Mouse (Mus musculus) kidney, embryonic 15.5 days (tissue): ENCODE measurements around the gene Slc16a5. TPM values are rescaled to one million over a fixed set of nuclear protein-coding genes. Genes with fewer than 3 reads are reported as not detected.
"Not testable (repeated sequence)": the region's sequence is repeated elsewhere in the genome, so short reads cannot be mapped to it uniquely, and the experiment has no call there.

ENCODE experiments used
- ATAC-seq: fragments of 200-750 bp; cut with Nextera tagmentation; replicated peaks from 2 replicates; pipeline ENCODE4 v1.8.0; 2017; ENCODE audit warnings: moderate TSS enrichment; ENCODE audit not compliant: low FRiP score
- H3K27ac ChIP-seq: fragments of 300-500 bp; sonication (generic); 2 replicates; pipeline ENCODE4 v1.5.1; 2015; ENCODE audit warnings: mild to moderate bottlenecking, inconsistent platforms
- H3K27me3 ChIP-seq: fragments of 300-500 bp; sonication (generic); 2 replicates; pipeline ENCODE4 v1.6.1; 2015; ENCODE audit warnings: inconsistent platforms
- H3K36me3 ChIP-seq: fragments of 300-500 bp; sonication (generic); 2 replicates; pipeline ENCODE4 v1.6.1; 2015; ENCODE audit warnings: inconsistent platforms
- H3K4me1 ChIP-seq: fragments of 300-500 bp; sonication (generic); 2 replicates; pipeline ENCODE4 v1.6.1; 2015; ENCODE audit warnings: inconsistent platforms
- H3K4me2 ChIP-seq: fragments of 300-500 bp; sonication (generic); 2 replicates; pipeline ENCODE4 v1.6.1; 2015; ENCODE audit warnings: moderate library complexity, mild to moderate bottlenecking, inconsistent platforms
- H3K4me3 ChIP-seq: fragments of 300-500 bp; sonication (generic); replicated peaks from 2 replicates; pipeline ENCODE4 v1.5.1; 2015; ENCODE audit warnings: mild to moderate bottlenecking, inconsistent platforms
- H3K9ac ChIP-seq: fragments of 300-500 bp; sonication (generic); 2 replicates; pipeline ENCODE4 v1.6.1; 2015; ENCODE audit warnings: mild to moderate bottlenecking, inconsistent platforms
- H3K9me3 ChIP-seq: fragments of 300-500 bp; sonication (generic); replicated peaks from 2 replicates; pipeline ENCODE4 v1.6.1; 2016; ENCODE audit warnings: inconsistent platforms
- WGBS: fragments of 180-500 bp; shearing (Covaris S2); methylation state at CpG from one replicate; pipeline ENCODE4 v1.1.7; 2015; ENCODE audit warnings: mixed read lengths; 5-methylcytosine and 5-hydroxymethylcytosine counted together
- polyA plus RNA-seq: library from polyadenylated mRNA; unstranded; fragments of >200 nt; fragmentation: Nextera tagmentation; extraction: Ambion mirVana; gene quantifications from 2 replicates; pipeline ENCODE4 v1.2.1, GENCODE M21; 2015

The Slc16a5 gene
- polyA plus RNA-seq, 1 experiment from 2014 or later = 15.8 TPM

DNA sequence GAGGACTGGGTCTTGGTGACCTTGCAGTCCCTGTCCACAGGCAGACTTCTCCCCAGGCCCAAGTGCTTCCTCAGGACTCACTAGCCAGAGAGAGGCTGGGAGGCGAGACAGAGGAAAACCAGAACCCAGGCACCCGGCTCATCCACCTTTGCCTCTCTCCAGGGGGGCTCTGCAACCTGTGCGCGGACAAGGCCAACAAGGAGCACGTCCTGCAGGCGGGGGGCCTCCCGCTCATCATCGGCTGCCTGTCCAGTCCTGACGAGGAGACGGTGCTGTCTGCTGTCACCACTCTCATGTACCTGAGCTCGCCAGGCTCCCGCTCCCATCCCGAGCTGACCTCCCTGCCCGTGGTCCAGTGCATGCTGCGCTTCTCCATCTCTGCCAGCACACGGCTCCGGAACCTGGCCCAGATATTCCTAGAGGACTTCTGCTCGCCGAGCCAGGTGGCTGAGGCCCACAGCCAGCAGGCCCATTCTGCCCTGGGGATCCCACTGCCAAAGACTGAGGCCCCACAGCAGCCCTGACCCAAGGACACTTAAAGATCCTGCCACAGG is 26.4 kb downstream of the Slc16a5 start:
- 89% methylated on average over 19 of the region's 19 CpGs for WGBS
- no peak overlapping the region; the same call in 1 of the 2 replicates for H3K9ac ChIP-seq
- peaks cover 17% of the 10 kb centered on the region for H3K36me3 ChIP-seq
- H3K27me3 ChIP-seq = no peaks in the 10 kb centered on the region
- H3K27ac ChIP-seq = no peak overlapping the region
- no peak for ATAC-seq
- H3K4me1 ChIP-seq = peaks cover 23% of the 10 kb centered on the region
- H3K4me3 ChIP-seq = no peak overlapping the region
- H3K9me3 ChIP-seq = no peaks in the 10 kb centered on the region
- no peak overlapping the region for H3K4me2 ChIP-seq

DNA sequence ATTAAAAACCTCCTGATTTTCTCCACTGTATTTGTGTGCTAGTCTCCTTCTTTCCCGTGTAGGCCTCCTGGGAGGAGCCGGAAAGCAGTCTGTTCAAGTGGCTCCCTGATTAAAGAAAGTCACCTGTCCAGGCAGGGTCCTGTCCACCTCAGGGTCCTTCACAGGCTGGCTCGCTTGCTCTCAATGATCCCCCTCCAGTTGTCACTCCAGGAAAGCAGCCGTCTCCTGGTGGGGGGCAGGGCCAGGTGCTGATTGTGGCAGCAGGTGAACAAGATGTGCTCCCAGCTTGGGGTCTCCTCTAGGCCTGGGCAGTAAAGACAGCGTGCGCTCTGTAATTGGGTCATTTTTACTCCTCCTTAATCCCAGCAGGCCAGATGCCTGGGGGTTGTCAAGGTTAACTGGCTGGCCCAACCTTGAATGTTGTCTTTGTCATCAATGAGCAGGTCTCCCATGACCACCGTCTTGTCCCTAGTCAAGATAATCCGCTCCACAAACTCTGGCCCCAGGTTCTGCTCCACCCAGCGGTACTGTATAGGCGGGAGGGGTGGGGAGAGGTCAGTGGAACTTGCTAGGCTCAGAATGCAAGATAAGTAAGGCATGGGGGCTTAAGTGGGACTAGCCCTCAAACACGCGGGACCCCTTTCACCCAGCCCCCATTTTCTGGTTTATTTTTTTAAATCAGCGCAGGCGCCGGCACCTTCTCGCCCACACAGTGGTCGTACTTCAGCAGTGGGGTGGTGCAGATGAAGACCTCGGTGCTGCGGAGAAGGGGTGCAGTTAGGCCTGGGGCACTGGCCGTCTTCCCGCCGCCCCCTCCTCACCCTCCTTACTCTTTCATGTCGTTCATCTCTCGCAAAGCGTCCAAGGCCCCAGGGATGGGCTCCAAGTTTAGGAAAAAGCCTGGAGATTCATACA is 28.4 kb downstream of the Slc16a5 start:
- peak overlapping the region; percentile 71 for H3K4me3 ChIP-seq
- peak; percentile 30 for ATAC-seq
- peak overlapping the region; percentile 66 for H3K9ac ChIP-seq
- WGBS = 25% methylated on average over 25 of the region's 25 CpGs
- peaks cover 17% of the 10 kb centered on the region for H3K36me3 ChIP-seq
- no peaks in the 10 kb centered on the region for H3K27me3 ChIP-seq
- peak overlapping the region; percentile 86 for H3K4me2 ChIP-seq
- H3K27ac ChIP-seq = peak overlapping the region; percentile 90; the same call in 1 of the 2 replicates
- H3K9me3 ChIP-seq = no peaks in the 10 kb centered on the region
- H3K4me1 ChIP-seq = peaks cover 16% of the 10 kb centered on the region

DNA sequence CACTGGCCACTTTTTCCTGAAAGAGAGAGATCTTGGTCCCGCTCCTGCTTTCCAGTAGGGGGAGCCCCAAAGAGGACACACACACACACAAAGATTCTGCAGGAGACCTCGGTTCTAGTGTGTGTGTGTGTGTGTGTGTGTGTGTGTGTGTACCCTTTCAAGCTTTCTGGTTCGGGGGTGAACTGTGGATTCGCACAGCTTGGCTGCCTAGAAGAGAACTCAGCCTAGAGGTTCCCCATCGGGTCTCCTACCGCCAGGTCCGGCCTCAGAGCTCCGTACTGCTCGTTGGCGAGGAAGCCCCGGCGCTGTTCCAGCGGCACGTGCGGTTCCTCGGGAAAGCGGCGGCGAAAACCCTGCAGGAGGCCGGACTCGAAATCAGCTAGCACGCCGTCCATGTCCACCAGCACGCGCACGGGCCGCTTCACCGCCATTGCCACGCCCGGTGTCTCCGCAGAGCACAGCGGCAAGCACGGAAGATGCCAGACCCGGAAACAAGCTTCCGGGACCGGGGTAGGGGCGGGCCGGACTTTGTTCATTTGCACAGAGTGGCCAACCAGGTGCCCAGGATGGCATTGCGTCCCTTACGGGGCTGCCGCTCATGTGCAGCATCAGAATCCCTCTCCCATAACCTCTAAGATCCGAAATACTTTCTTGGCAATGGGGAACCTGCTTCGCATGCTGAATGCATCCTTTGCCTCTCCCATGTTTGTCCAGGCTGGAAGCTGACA is 29.2 kb downstream of the Slc16a5 start, which contains the start of gene Nt5c:
Gene Nt5c (minus strand): TSS at position 507 of the 728 bp plus-strand sequence.
- Histone ChIP-seq H3K9me3 (no peaks in the 10 kb centered on the region), H3K9ac (peak within 1 kb of the TSS; percentile 66), H3K4me1 (peaks cover 16% of the 10 kb centered on the region), H3K27ac (peak within 1 kb of the TSS; percentile 90), H3K4me2 (peak within 1 kb of the TSS; percentile 86), H3K4me3 (peak within 1 kb of the TSS; percentile 71), H3K27me3 (no peaks in the 10 kb centered on the region), H3K36me3 (peaks cover 20% of the 10 kb centered on the region)
- peak; percentile 91 for ATAC-seq
- WGBS = under 1% methylated on average over 43 of the region's 43 CpGs

DNA sequence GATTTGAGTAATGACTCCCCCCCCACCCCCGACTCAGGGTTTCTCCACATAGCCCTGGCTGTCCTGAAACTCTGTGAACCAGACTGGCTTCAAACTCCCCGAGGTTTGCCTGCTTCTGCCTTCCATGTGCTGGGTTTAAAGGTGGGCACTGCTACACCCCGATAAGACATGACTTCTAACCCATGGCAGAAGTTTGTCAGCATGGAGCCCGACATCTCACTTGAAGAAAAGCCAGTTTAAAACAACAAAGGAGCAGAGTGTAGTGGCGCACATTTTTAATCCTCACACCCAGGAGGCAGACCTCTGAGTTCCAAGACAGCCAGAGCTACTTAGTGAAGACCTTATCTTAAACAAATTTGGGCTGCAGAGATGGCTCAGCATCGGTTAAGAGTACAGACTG is 30.1 kb downstream of the Slc16a5 start:
- H3K27ac ChIP-seq = no peak overlapping the region
- ATAC-seq = no peak
- H3K4me2 ChIP-seq = peak overlapping the region; percentile 86
- peak overlapping the region; percentile 71 for H3K4me3 ChIP-seq
- no peaks in the 10 kb centered on the region for H3K27me3 ChIP-seq
- H3K4me1 ChIP-seq = peaks cover 16% of the 10 kb centered on the region
- WGBS = 39% methylated on average over 6 of the region's 6 CpGs
- H3K36me3 ChIP-seq = peaks cover 26% of the 10 kb centered on the region
- 0 out of 2 replicates have a peak overlapping the region, but pooled peaks have one; percentile 66 for H3K9ac ChIP-seq
- no peaks in the 10 kb centered on the region for H3K9me3 ChIP-seq

DNA sequence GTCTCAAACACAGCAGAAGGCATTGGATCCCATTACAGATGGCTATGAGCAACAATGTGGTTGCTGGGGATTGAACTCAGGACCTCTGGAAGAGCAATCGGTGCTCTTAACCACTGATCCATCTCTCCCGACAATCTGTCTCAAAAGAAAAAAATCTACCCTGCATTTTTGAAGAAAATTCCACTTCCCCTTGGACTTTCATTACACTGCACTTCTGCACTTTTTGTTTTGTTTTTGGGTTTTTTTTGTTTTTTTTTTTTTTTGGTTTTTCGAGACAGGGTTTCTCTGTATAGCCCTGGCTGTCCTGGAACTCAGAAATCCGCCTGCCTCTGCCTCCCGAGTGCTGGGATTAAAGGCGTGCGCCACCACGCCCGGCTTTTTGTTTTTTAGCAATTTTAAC is 34.3 kb downstream of the Slc16a5 start:
- WGBS = 87% methylated on average over 9 of the region's 9 CpGs
- ATAC-seq, H3K27me3 ChIP-seq, H3K4me3 ChIP-seq, H3K4me1 ChIP-seq, H3K9ac ChIP-seq, H3K9me3 ChIP-seq, H3K27ac ChIP-seq, H3K4me2 ChIP-seq: not testable (repeated sequence)
- peaks cover 50% of the 10 kb centered on the region for H3K36me3 ChIP-seq

DNA sequence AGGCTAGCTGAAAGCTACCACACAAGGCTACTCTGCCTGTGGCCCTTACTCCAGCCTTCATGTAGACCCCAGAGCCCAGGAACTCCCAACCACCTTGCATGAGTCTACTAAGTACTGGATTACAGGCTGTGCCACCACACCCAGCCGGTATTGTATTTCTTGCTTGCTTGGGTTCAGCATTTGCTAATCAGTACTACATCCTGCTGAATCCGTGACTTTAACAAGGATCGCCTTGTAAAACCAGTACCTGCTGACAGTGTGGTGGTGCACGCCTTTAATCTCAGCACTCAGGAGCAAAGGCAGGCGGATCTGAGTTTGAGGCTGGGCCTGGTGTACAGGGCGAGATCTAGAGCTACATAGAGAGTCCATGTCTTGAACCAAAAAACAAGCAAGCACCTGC is 40.4 kb downstream of the Slc16a5 start:
- Histone ChIP-seq H3K4me2 (no peak overlapping the region), H3K9me3 (no peaks in the 10 kb centered on the region), H3K4me3 (no peak overlapping the region), H3K4me1 (peaks cover 9% of the 10 kb centered on the region; the same call in 1 of the 2 replicates), H3K9ac (no peak overlapping the region), H3K27me3 (no peaks in the 10 kb centered on the region), H3K36me3 (peaks cover 69% of the 10 kb centered on the region), H3K27ac (no peak overlapping the region)
- WGBS = 93% methylated on average over 6 of the region's 6 CpGs
- ATAC-seq = no peak

DNA sequence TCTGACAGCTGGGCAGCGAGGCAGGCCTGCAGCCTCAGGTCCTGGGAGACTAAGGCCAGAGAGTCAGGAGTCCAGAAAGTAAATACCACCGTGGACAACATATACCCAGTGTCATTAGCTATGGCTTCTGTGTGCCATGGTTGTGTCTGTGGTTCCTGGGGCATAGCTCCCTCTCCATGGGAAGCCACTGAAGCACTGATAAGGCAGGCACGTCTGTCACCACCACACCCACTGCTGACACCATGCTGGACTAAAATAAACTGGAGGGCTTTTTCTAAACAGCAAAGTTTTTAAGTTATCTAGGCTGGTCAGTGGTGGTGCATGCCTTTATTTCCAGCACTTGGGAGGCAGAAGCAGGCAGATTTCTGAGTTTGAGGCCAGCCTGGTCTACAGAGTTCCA is 44.3 kb downstream of the Slc16a5 start:
- WGBS = 72% methylated on average over 3 of the region's 3 CpGs

DNA sequence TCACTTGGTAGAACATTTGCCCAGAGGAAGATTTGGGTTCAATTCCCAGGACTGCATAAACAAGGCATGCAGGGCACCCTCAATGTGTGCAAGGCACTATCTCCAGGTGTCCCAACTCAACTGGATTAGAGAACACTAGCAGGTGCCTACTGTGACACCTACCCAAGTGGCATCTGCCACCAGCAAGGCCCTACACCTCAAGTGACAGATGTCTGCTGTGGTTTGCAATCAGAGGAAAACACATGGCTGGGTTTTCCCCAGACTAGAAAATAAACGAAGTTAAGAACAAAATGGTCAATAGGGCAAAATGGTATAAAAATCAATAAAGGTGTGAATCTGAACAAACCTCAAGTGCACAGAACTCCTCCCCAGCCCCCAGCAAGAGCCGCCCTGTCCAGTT is 45.8 kb downstream of the Slc16a5 start:
- no peak for ATAC-seq
- Histone ChIP-seq H3K4me3 (no peak overlapping the region), H3K9me3 (no peaks in the 10 kb centered on the region), H3K9ac (no peak overlapping the region), H3K27me3 (no peaks in the 10 kb centered on the region), H3K27ac (no peak overlapping the region), H3K4me2 (no peak overlapping the region), H3K4me1 (peaks cover 51% of the 10 kb centered on the region), H3K36me3 (peaks cover 17% of the 10 kb centered on the region)
- 81% methylated on average over 2 of the region's 2 CpGs for WGBS

More for the DNA sequence above, 44.3 kb downstream of the Slc16a5 start:
- H3K36me3 ChIP-seq = peaks cover 30% of the 10 kb centered on the region
- ATAC-seq = 0 out of 2 replicates have a peak, but pooled peaks have one; percentile 60
- H3K4me1 ChIP-seq = peaks cover 37% of the 10 kb centered on the region
- H3K27ac ChIP-seq = no peak overlapping the region
- H3K9ac ChIP-seq = no peak overlapping the region
- H3K4me2 ChIP-seq = no peak overlapping the region
- H3K9me3 ChIP-seq = no peaks in the 10 kb centered on the region
- H3K4me3 ChIP-seq = no peak overlapping the region
- H3K27me3 ChIP-seq = no peaks in the 10 kb centered on the region

DNA sequence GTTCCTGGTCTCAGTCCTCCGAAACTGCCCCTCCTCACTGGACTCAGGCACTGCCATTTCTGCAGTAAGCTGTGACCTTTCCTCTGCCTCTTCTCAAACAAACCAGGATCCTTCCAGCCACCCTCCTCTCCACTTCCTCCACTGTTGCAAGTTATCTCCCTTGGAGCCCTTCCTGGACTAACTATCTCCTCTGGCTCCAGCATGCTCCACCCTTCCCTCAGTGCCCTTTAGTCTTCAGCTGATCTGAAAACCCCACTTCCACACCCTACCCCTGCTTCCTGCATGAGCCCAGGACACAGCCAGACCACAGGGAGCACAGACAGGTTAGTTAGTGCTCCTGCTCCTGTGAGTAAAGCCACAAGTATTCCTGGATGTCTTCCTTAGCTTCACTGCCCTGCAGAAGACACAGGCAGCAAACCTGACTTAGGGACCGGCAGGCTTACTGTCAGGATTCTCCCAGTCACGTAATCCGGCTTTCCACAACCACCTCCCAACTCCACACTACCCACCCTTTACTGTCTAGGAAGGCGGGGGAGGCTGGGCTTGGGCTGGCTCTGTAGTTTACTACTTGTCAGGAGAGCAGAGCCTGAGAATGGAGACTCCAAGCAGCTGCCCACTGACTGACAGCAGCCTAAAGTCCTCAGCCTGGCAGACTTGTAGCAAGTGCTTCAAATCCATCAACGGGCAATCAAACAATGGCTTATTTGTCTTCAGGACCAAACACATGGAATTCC is 47.7 kb downstream of the Slc16a5 start:
- Histone ChIP-seq H3K9me3 (no peaks in the 10 kb centered on the region), H3K4me2 (peak overlapping the region; percentile 79), H3K4me1 (peaks cover 52% of the 10 kb centered on the region), H3K36me3 (peaks cover 8% of the 10 kb centered on the region; the same call in 1 of the 2 replicates), H3K9ac (0 out of 2 replicates have a peak overlapping the region, but pooled peaks have one; percentile 10), H3K27me3 (no peaks in the 10 kb centered on the region), H3K4me3 (peak overlapping the region; percentile 9; the same call in 1 of the 2 replicates), H3K27ac (peak overlapping the region; percentile 71)
- 32% methylated on average over 6 of the region's 6 CpGs for WGBS
- ATAC-seq = no peak

DNA sequence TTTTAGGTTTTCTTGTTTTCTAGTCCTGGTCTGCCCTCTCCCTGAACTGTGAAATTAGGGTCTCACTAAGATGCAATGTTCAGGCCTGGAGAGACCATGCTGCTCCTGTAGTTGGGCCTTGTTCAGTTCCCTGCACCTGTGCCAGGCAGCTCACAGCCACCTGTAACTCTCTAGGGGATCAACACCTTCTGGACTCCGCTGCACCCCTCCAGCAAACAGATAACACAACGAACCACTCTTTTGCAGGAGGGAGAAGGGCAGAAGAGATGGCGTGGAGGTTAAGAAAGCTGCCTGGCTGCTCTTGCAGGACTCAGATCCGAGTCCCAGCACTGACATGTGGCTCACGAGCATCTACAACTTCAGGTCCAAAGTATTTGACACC is 48.2 kb downstream of the Slc16a5 start:
- no peaks in the 10 kb centered on the region for H3K9me3 ChIP-seq
- peak overlapping the region; percentile 79 for H3K4me2 ChIP-seq
- H3K4me1 ChIP-seq = peaks cover 54% of the 10 kb centered on the region
- 64% methylated on average over 5 of the region's 5 CpGs for WGBS
- peak overlapping the region; percentile 71; the same call in 1 of the 2 replicates for H3K27ac ChIP-seq
- peak overlapping the region; percentile 98; the same call in 1 of the 2 replicates for H3K9ac ChIP-seq
- H3K36me3 ChIP-seq = peaks cover 3% of the 10 kb centered on the region; the same call in 1 of the 2 replicates
- no peak for ATAC-seq
- H3K27me3 ChIP-seq = no peaks in the 10 kb centered on the region
- peak overlapping the region; percentile 9; the same call in 1 of the 2 replicates for H3K4me3 ChIP-seq

DNA sequence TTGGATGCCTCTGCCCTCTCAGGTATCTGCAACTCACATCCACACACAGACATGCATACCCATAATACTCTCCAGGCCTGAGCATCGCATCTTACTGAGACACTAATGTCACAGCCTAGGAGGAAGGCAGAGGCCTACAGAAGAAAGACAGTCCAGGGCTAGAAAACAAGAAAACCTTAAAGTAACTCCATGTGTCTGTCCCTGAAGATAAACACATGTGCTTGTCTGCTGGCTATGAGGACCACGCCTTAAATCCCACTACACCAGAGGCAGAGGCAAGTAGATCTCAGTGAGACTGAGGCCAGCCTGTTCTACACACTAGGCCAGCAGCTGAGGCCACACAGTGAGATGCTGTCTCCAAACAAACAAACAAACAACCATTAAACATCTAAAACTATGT is 48.8 kb downstream of the Slc16a5 start:
- H3K27ac ChIP-seq = peak overlapping the region; percentile 45; the same call in 1 of the 2 replicates
- peaks cover 3% of the 10 kb centered on the region; the same call in 1 of the 2 replicates for H3K36me3 ChIP-seq
- H3K4me3 ChIP-seq = peak overlapping the region; percentile 71
- H3K9ac ChIP-seq = peak overlapping the region; percentile 98; the same call in 1 of the 2 replicates
- peaks cover 54% of the 10 kb centered on the region for H3K4me1 ChIP-seq
- no peak for ATAC-seq
- WGBS = 73% methylated on average over 2 of the region's 2 CpGs
- H3K27me3 ChIP-seq = no peaks in the 10 kb centered on the region
- H3K9me3 ChIP-seq = no peaks in the 10 kb centered on the region
- peak overlapping the region; percentile 79 for H3K4me2 ChIP-seq
